Mouse (Mus musculus) embryonic facial prominence, embryonic 13.5 days (tissue): ENCODE measurements at regions not wholly inside any gene's neighbourhood (a gene's known extent, or its start where the extent isn't known, plus 50 kb on each side); places are given as distances from the start of the nearest gene placed in this dataset.

Experiments
- ATAC-seq: fragments of 200-750 bp; cut with Nextera tagmentation; 2 replicates; pipeline ENCODE4 v1.8.0; 2017; ENCODE audit warnings: low read depth; ENCODE audit not compliant: insufficient number of reproducible peaks, insufficient read depth, low FRiP score, low TSS enrichment
- H3K27ac ChIP-seq: fragments of 300-500 bp; sonication (generic); 2 replicates; pipeline ENCODE4 v1.5.1; 2015; ENCODE audit warnings: moderate library complexity, mild to moderate bottlenecking, inconsistent platforms
- H3K27me3 ChIP-seq: fragments of 300-500 bp; sonication (generic); 2 replicates; pipeline ENCODE4 v1.6.1; 2015; ENCODE audit warnings: mild to moderate bottlenecking, inconsistent platforms
- H3K36me3 ChIP-seq: fragments of 300-500 bp; sonication (generic); 2 replicates; pipeline ENCODE4 v1.6.1; 2015; ENCODE audit warnings: mild to moderate bottlenecking, inconsistent platforms
- H3K4me1 ChIP-seq: fragments of 300-500 bp; sonication (generic); 2 replicates; pipeline ENCODE4 v1.6.1; 2015; ENCODE audit warnings: inconsistent platforms
- H3K4me2 ChIP-seq: fragments of 300-500 bp; sonication (generic); 2 replicates; pipeline ENCODE4 v1.6.1; 2015; ENCODE audit warnings: moderate library complexity, mild to moderate bottlenecking, inconsistent platforms
- H3K4me3 ChIP-seq: fragments of 300-500 bp; sonication (generic); 2 replicates; pipeline ENCODE4 v1.5.1; 2015; ENCODE audit warnings: mild to moderate bottlenecking, inconsistent platforms
- H3K9ac ChIP-seq: fragments of 300-500 bp; sonication (generic); 2 replicates; pipeline ENCODE4 v1.6.1; 2015; ENCODE audit warnings: mild to moderate bottlenecking, inconsistent platforms
- H3K9me3 ChIP-seq: fragments of 300-500 bp; sonication (generic); 2 replicates; pipeline ENCODE4 v1.6.1; 2016; ENCODE audit warnings: inconsistent platforms
- WGBS: fragments of 180-500 bp; shearing (Covaris S2); methylation state at CpG from one replicate; pipeline ENCODE4 v1.1.7; 2015; ENCODE audit warnings: mixed read lengths; 5-methylcytosine and 5-hydroxymethylcytosine counted together

- no peak for ATAC-seq
- H3K4me2 ChIP-seq = no peak overlapping the region
- H3K36me3 ChIP-seq = no peaks in the 10 kb centered on the region
- no peaks in the 10 kb centered on the region for H3K4me1 ChIP-seq
- no peaks in the 10 kb centered on the region for H3K27me3 ChIP-seq
- WGBS = 82% methylated on average over 5 of the region's 5 CpGs
- H3K9me3 ChIP-seq = peaks cover 3% of the 10 kb centered on the region; the same call in 1 of the 2 replicates
- H3K4me3 ChIP-seq = no peak overlapping the region
- no peak overlapping the region for H3K27ac ChIP-seq
- no peak overlapping the region for H3K9ac ChIP-seq
Measured at GRCm38 (mm10) chr5:116897391-116897790, 218.5 kb downstream of the Suds3 start.

- Histone ChIP-seq H3K9me3 (peaks cover 3% of the 10 kb centered on the region; the same call in 1 of the 2 replicates), H3K36me3 (no peaks in the 10 kb centered on the region), H3K4me2 (no peak overlapping the region), H3K4me3 (no peak overlapping the region), H3K9ac (no peak overlapping the region), H3K4me1 (no peaks in the 10 kb centered on the region), H3K27me3 (no peaks in the 10 kb centered on the region), H3K27ac (no peak overlapping the region)
- ATAC-seq = no peak
- 67% methylated on average over 12 of the region's 12 CpGs for WGBS
Measured at GRCm38 (mm10) chr5:116895036-116895783, 220.7 kb downstream of the Suds3 start.

- ATAC-seq = no peak
- H3K27ac ChIP-seq = no peak overlapping the region
- no peaks in the 10 kb centered on the region for H3K36me3 ChIP-seq
- no peak overlapping the region for H3K9ac ChIP-seq
- WGBS = 80% methylated on average over 6 of the region's 6 CpGs
- H3K4me1 ChIP-seq = no peaks in the 10 kb centered on the region
- H3K4me2 ChIP-seq = no peak overlapping the region
- no peak overlapping the region for H3K4me3 ChIP-seq
- peaks cover 3% of the 10 kb centered on the region; the same call in 1 of the 2 replicates for H3K9me3 ChIP-seq
- no peaks in the 10 kb centered on the region for H3K27me3 ChIP-seq
Measured at GRCm38 (mm10) chr5:116894575-116894974, 221.3 kb downstream of the Suds3 start.

GRCm38 (mm10) chr5:116892877-116893276 is 223.0 kb downstream of the Suds3 start:
- ATAC-seq = no peak
- no peak overlapping the region for H3K4me3 ChIP-seq
- H3K9me3 ChIP-seq = no peaks in the 10 kb centered on the region
- no peaks in the 10 kb centered on the region for H3K27me3 ChIP-seq
- H3K4me2 ChIP-seq = no peak overlapping the region
- no peak overlapping the region for H3K9ac ChIP-seq
- H3K4me1 ChIP-seq = no peaks in the 10 kb centered on the region
- H3K36me3 ChIP-seq = no peaks in the 10 kb centered on the region
- WGBS = 86% methylated on average over 13 of the region's 13 CpGs
- no peak overlapping the region for H3K27ac ChIP-seq

GRCm38 (mm10) chr5:116889224-116889623 is 226.7 kb downstream of the Suds3 start:
- 87% methylated on average over 12 of the region's 12 CpGs for WGBS
- Histone ChIP-seq H3K27ac (no peak overlapping the region), H3K4me2 (no peak overlapping the region), H3K36me3 (no peaks in the 10 kb centered on the region), H3K4me3 (no peak overlapping the region), H3K9ac (no peak overlapping the region), H3K4me1 (no peaks in the 10 kb centered on the region), H3K27me3 (no peaks in the 10 kb centered on the region), H3K9me3 (no peaks in the 10 kb centered on the region)
- ATAC-seq = no peak

- H3K36me3 ChIP-seq = no peaks in the 10 kb centered on the region
- H3K9me3 ChIP-seq = no peaks in the 10 kb centered on the region
- no peak overlapping the region for H3K27ac ChIP-seq
- no peaks in the 10 kb centered on the region for H3K27me3 ChIP-seq
- H3K4me1 ChIP-seq = no peaks in the 10 kb centered on the region
- H3K9ac ChIP-seq = no peak overlapping the region
- no peak for ATAC-seq
- 70% methylated on average over 23 of the region's 23 CpGs for WGBS
- H3K4me2 ChIP-seq = no peak overlapping the region
- H3K4me3 ChIP-seq = no peak overlapping the region
Measured at GRCm38 (mm10) chr5:116886181-116887136, 229.5 kb downstream of the Suds3 start.

GRCm38 (mm10) chr5:116879761-116880160 is 236.2 kb downstream of the Suds3 start:
- Histone ChIP-seq H3K4me1 (no peaks in the 10 kb centered on the region), H3K27ac (no peak overlapping the region), H3K4me2 (no peak overlapping the region), H3K4me3 (no peak overlapping the region), H3K9ac (no peak overlapping the region), H3K9me3 (no peaks in the 10 kb centered on the region), H3K27me3 (no peaks in the 10 kb centered on the region), H3K36me3 (no peaks in the 10 kb centered on the region)
- ATAC-seq = no peak
- WGBS = 84% methylated on average over 2 of the region's 2 CpGs

GRCm38 (mm10) chr5:116874941-116875340 is 241.0 kb downstream of the Suds3 start:
- ATAC-seq = no peak
- Histone ChIP-seq H3K9ac (no peak overlapping the region), H3K36me3 (no peaks in the 10 kb centered on the region), H3K27ac (no peak overlapping the region), H3K4me3 (no peak overlapping the region), H3K9me3 (no peaks in the 10 kb centered on the region), H3K4me2 (no peak overlapping the region), H3K4me1 (no peaks in the 10 kb centered on the region), H3K27me3 (no peaks in the 10 kb centered on the region)
- WGBS = 76% methylated on average over 2 of the region's 2 CpGs

GRCm38 (mm10) chr5:116868115-116868514 is 247.8 kb downstream of the Suds3 start:
- Histone ChIP-seq H3K36me3 (no peaks in the 10 kb centered on the region), H3K4me3 (no peak overlapping the region), H3K9me3 (peaks cover 6% of the 10 kb centered on the region; the same call in 1 of the 2 replicates), H3K4me2 (no peak overlapping the region), H3K27me3 (no peaks in the 10 kb centered on the region), H3K27ac (no peak overlapping the region), H3K4me1 (no peaks in the 10 kb centered on the region), H3K9ac (no peak overlapping the region)
- ATAC-seq = no peak
- WGBS = 73% methylated on average over 5 of the region's 5 CpGs

- H3K4me2 ChIP-seq = no peak overlapping the region
- H3K4me1 ChIP-seq = no peaks in the 10 kb centered on the region
- no peak overlapping the region for H3K27ac ChIP-seq
- H3K27me3 ChIP-seq = no peaks in the 10 kb centered on the region
- no peak overlapping the region for H3K4me3 ChIP-seq
- H3K9me3 ChIP-seq = peaks cover 6% of the 10 kb centered on the region; the same call in 1 of the 2 replicates
- no peak for ATAC-seq
- H3K36me3 ChIP-seq = no peaks in the 10 kb centered on the region
- 87% methylated on average over 11 of the region's 11 CpGs for WGBS
- H3K9ac ChIP-seq = no peak overlapping the region
Measured at GRCm38 (mm10) chr5:116864275-116864674, 251.6 kb downstream of the Suds3 start.

- H3K4me2 ChIP-seq = no peak overlapping the region
- no peaks in the 10 kb centered on the region for H3K9me3 ChIP-seq
- no peaks in the 10 kb centered on the region for H3K36me3 ChIP-seq
- H3K27me3 ChIP-seq = no peaks in the 10 kb centered on the region
- H3K9ac ChIP-seq = no peak overlapping the region
- 80% methylated on average over 7 of the region's 7 CpGs for WGBS
- H3K4me3 ChIP-seq = no peak overlapping the region
- no peak overlapping the region for H3K27ac ChIP-seq
- no peak for ATAC-seq
- no peaks in the 10 kb centered on the region for H3K4me1 ChIP-seq
Measured at GRCm38 (mm10) chr5:116852691-116853090, 261.1 kb upstream of the Srrm4 start.
